ENCODE assay signal across 8 mouse cellular contexts in the genomic region with DNA sequence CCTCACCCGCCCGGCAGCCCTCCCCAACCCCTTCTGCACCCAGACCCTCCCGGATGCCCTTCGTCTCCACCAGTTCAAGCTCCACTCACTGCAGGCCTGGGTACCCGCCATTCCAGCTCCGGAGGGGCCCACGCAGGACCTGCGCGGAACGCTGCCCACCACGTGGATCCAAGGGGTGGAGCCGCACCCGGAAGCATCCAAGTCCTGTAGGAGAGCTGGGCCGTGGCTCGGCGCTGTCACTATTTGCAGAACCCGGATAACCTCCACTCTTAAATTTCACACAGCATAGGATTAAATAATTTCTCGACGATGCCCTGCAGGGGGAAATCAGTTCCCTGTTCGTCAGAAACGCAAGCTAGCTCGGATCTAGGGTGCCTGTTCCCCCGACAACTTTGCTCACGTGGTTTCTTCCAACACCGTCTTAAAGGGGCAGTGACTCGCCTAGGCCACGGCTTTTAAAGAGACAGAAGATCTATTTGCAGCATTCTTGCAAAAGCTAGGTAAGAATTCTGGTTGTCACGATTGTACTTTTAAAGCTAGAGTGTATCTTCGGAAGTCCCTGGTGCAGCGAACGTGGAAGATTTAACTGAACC. TPM values are rescaled to one million over a fixed set of nuclear protein-coding genes. Genes with fewer than 3 reads are reported as not detected.
A peak's percentile ranks its signal among the peaks of the same experiment; 100 is the strongest.
DNase-seq lines count a peak whose midpoint lies in the region; ATAC-seq lines count a peak whose summit lies in the region.

Gene Cd3eap (minus strand): TSS at position 185 of the 593 bp plus-strand sequence.
Gene Ppp1r13l (plus strand): TSS at position 451 of the 593 bp plus-strand sequence.

- under 1% methylated on average over 31 of the region's 31 CpGs for WGBS in hindbrain, embryonic 11.5 days
- WGBS in lung, embryonic 16.5 days: under 1% methylated on average over 31 of the region's 31 CpGs

- peaks cover 15% of the 10 kb centered on the region; the same call in 1 of the 2 replicates for H3K4me1 ChIP-seq in hindbrain, embryonic 11.5 days (replicated peaks; ENCODE audit: control insufficient read depth, insufficient read depth, low read length)
- peaks cover 9% of the 10 kb centered on the region for H3K4me1 ChIP-seq in lung, embryonic 16.5 days (replicated peaks; ENCODE audit: control insufficient read depth, insufficient read depth, low read length)

- DNase-seq in NIH3T3 (ENCODE audit: low read depth): peak; percentile 88
- peak; percentile 90 for DNase-seq in cerebellum, adult 9-10 months
- peak; percentile 83 to 91 for DNase-seq in frontal cortex, adult 2 months (ENCODE audit: extremely low spot score in 1 of 2, low spot score in 1 of 2)
- DNase-seq in hindbrain, embryonic 11.5 days (ENCODE audit: low spot score): peak; percentile 86
- peak; percentile 91 for DNase-seq in layer of hippocampus, adult 9-11 months
- DNase-seq in ovary, postnatal 10 days (ENCODE audit: low spot score): peak; percentile 75
- peak; percentile 62 to 72 for DNase-seq in thymus, postnatal 10 days (ENCODE audit: low spot score in 2 of 2)

- H3K9me3 ChIP-seq in hindbrain, embryonic 11.5 days (ENCODE audit: control insufficient read depth, low read length): no peaks in the 10 kb centered on the region
- no peaks in the 10 kb centered on the region for H3K9me3 ChIP-seq in lung, embryonic 16.5 days (ENCODE audit: control insufficient read depth, low read length)

- peak within 1 kb of the TSS; percentile 17; the same call in 1 of the 2 replicates for H3K27ac ChIP-seq in hindbrain, embryonic 11.5 days (ENCODE audit: low read depth, low read length)
- H3K27ac ChIP-seq in lung, embryonic 16.5 days (ENCODE audit: low read length): peak within 1 kb of the TSS; percentile 73

- H3K4me2 ChIP-seq in hindbrain, embryonic 11.5 days (replicated peaks; ENCODE audit: low read depth, low read length): peak within 1 kb of the TSS; percentile 96
- H3K4me2 ChIP-seq in lung, embryonic 16.5 days (ENCODE audit: low read depth, low read length): peak within 1 kb of the TSS; percentile 94

- peak within 1 kb of the TSS; percentile 62 for H3K4me3 ChIP-seq in hindbrain, embryonic 11.5 days (ENCODE audit: low read depth, low read length)
- peak within 1 kb of the TSS; percentile 73 for H3K4me3 ChIP-seq in lung, embryonic 16.5 days (ENCODE audit: low read length)

- peaks cover 9% of the 10 kb centered on the region for H3K36me3 ChIP-seq in hindbrain, embryonic 11.5 days (ENCODE audit: control insufficient read depth, insufficient read depth, low read length)
- H3K36me3 ChIP-seq in lung, embryonic 16.5 days (ENCODE audit: control insufficient read depth, insufficient read depth, low read length): 0 out of 2 replicates have a peak, but pooled peaks cover 3% of the 10 kb centered on the region

- ATAC-seq in hindbrain, embryonic 11.5 days (ENCODE audit: low FRiP score): peak; percentile 68
- peak; percentile 71 for ATAC-seq in lung, embryonic 16.5 days (ENCODE audit: low read depth)

- peaks cover 4% of the 10 kb centered on the region; the same call in 1 of the 2 replicates for H3K27me3 ChIP-seq in hindbrain, embryonic 11.5 days (ENCODE audit: control insufficient read depth, insufficient read depth, low read length)
- no peaks in the 10 kb centered on the region for H3K27me3 ChIP-seq in lung, embryonic 16.5 days (ENCODE audit: control insufficient read depth, insufficient read depth, low read depth, low read length)

- peak within 1 kb of the TSS; percentile 59 for H3K9ac ChIP-seq in hindbrain, embryonic 11.5 days (ENCODE audit: low read depth, low read length)
- H3K9ac ChIP-seq in lung, embryonic 16.5 days (ENCODE audit: low read length): peak within 1 kb of the TSS; percentile 71

RNA-seq across cellular contexts. Expression of gene Cd3eap, which starts in this region (rescaled TPM):
- polyA plus RNA-seq in frontal cortex, adult 2 months (2012; rRNA removed): 12.7 and 15.2 TPM in 2 replicates
- polyA plus RNA-seq in hindbrain, embryonic 11.5 days (2014; fragmentation: Nextera tagmentation; extraction: Ambion mirVana): 14.7 and 15.2 TPM in 2 replicates
- 17.2 and 17.3 TPM in 2 replicates for polyA plus RNA-seq in lung, embryonic 16.5 days (2015; fragmentation: Nextera tagmentation; extraction: Ambion mirVana)

RNA-seq across cellular contexts. Expression of gene Ppp1r13l, which starts in this region (rescaled TPM):
- 5.3 and 5.5 TPM in 2 replicates for polyA plus RNA-seq in frontal cortex, adult 2 months (2012; rRNA removed)
- polyA plus RNA-seq in hindbrain, embryonic 11.5 days (2014; fragmentation: Nextera tagmentation; extraction: Ambion mirVana): 3.2 and 5.0 TPM in 2 replicates
- polyA plus RNA-seq in lung, embryonic 16.5 days (2015; fragmentation: Nextera tagmentation; extraction: Ambion mirVana): 4.9 TPM in 2 replicates

Comparison
In these comparisons a context has a peak if more than half of its experiments do, and no peak if none do; other contexts are left out.
1. Peak in every context shown above with its lines: DNase-seq, ATAC-seq, H3K4me3 ChIP-seq and H3K27ac ChIP-seq.